Mouse (Mus musculus): ENCODE measurements around the gene Omd. TPM values are rescaled to one million over a fixed set of nuclear protein-coding genes. Genes with fewer than 3 reads are reported as not detected.

Omd gene
- polyA plus RNA-seq, 1 experiment from 2014 or later = 1.0 TPM

DNA sequence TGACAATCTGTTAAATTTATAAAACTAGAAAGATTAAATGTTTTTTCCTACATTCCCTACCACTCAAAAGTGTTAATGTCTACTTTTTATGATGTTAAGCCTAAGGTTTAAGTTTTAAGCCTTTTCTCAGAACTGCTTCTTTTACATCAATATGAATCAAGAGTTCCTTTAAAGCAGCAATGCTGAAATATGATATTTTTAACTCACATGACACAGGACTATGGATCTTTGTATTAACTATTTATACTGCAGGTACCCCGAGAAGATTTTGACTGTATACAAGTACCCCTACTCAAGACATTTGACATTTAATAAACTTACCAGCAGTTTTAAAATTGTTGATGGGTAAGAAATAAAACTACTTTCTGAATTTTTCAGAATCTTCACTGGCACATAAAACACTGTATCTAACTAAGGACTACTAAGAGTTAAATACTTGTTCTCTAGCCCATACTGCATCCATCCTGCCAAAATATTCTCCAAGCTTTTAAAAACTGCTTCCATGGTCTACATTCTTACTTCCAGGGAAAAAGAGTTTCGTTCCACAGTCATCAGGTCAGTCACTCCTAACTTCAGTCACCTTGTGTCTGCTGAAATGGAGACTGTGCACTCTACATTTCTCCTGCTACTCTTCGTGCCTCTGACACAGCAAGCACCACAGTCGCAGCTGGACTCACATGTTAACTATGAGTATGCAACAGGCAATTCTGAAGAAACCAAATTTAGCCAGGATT, 26.5 kb downstream of the Omd start:
- H3K9ac ChIP-seq (replicated peaks) = no peak overlapping the region
- H3K9me3 ChIP-seq = no peaks in the 10 kb centered on the region
- peak overlapping the region; percentile 15; the same call in 1 of the 2 replicates for H3K4me3 ChIP-seq (replicated peaks)
- ATAC-seq (ENCODE audit: insufficient number of reproducible peaks, insufficient read depth, low FRiP score, low TSS enrichment, low read depth) = no peak
- H3K27ac ChIP-seq = peak overlapping the region; percentile 42; the same call in 1 of the 2 replicates
- WGBS = 65% methylated on average over 4 of the region's 4 CpGs
- H3K4me1 ChIP-seq (replicated peaks) = no peaks in the 10 kb centered on the region
- H3K4me2 ChIP-seq = no peak overlapping the region
- no peaks in the 10 kb centered on the region for H3K36me3 ChIP-seq
- H3K27me3 ChIP-seq = no peaks in the 10 kb centered on the region

DNA sequence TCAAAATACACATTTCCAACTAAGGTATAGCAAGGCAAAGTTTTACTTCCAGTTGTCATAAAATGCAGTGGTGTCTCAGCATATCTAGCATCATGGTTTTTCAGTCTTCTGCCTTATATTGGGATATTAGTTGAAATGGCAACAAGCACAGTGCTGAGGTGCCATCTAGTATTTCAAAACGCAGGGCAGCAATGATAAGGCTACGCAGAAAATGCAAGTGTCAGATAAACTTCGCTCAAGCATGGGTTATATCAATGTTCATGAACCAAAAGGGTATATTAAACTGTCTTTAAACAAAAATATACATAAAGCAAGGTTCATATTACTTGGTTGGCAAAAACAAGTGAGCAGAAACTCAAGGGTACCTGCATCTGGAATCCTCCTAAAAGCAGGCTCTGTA, 34.8 kb downstream of the Omd start:
- WGBS = 90% methylated on average over 3 of the region's 3 CpGs
- H3K36me3 ChIP-seq = no peaks in the 10 kb centered on the region
- no peak for ATAC-seq (ENCODE audit: insufficient number of reproducible peaks, insufficient read depth, low FRiP score, low TSS enrichment, low read depth)
- no peaks in the 10 kb centered on the region for H3K4me1 ChIP-seq (replicated peaks)
- H3K9me3 ChIP-seq = no peaks in the 10 kb centered on the region
- no peak overlapping the region for H3K4me3 ChIP-seq (replicated peaks)
- H3K27me3 ChIP-seq = no peaks in the 10 kb centered on the region
- H3K27ac ChIP-seq = no peak overlapping the region
- H3K4me2 ChIP-seq = no peak overlapping the region
- no peak overlapping the region for H3K9ac ChIP-seq (replicated peaks)

- ATAC-seq (ENCODE audit: insufficient number of reproducible peaks, insufficient read depth, low FRiP score, low TSS enrichment, low read depth) = no peak
- no peaks in the 10 kb centered on the region for H3K4me1 ChIP-seq (replicated peaks)
- no peaks in the 10 kb centered on the region for H3K9me3 ChIP-seq
Observed at GRCm38 (mm10) chr13:49618365-49618764, 36.1 kb downstream of the Omd start.

DNA sequence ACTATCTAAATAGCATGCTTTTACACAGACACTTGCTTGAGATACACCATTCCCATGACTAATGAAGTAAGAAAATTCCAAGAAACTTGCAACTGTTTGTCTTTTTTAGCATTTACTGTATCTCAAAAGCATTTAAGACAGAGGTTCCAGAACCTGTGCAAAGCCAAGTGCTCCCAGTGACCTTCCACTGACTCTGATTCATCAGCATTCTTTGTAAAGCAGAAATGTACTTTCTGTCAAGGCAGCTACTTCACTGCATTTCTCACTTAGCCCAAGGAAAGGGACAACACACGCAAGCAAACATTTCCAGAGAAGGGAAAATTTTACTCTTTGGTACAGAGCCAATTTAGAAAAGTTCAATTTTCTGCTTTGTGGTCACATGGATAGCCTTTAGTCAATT, 41.0 kb downstream of the Omd start:
- ATAC-seq (ENCODE audit: insufficient number of reproducible peaks, insufficient read depth, low FRiP score, low TSS enrichment, low read depth) = no peak
- WGBS = 87% methylated on average over 1 of the region's 1 CpGs
- no peaks in the 10 kb centered on the region for H3K36me3 ChIP-seq
- H3K9ac ChIP-seq (replicated peaks) = no peak overlapping the region
- H3K9me3 ChIP-seq = no peaks in the 10 kb centered on the region
- H3K4me1 ChIP-seq (replicated peaks) = no peaks in the 10 kb centered on the region
- H3K4me3 ChIP-seq (replicated peaks) = no peak overlapping the region
- H3K27me3 ChIP-seq = no peaks in the 10 kb centered on the region
- H3K4me2 ChIP-seq = no peak overlapping the region
- no peak overlapping the region for H3K27ac ChIP-seq

More at GRCm38 (mm10) chr13:49618365-49618764, 36.1 kb downstream of the Omd start:
- Histone ChIP-seq H3K27me3 (no peaks in the 10 kb centered on the region), H3K9ac (replicated peaks) (no peak overlapping the region), H3K27ac (no peak overlapping the region), H3K36me3 (no peaks in the 10 kb centered on the region), H3K4me2 (no peak overlapping the region), H3K4me3 (replicated peaks) (no peak overlapping the region)

DNA sequence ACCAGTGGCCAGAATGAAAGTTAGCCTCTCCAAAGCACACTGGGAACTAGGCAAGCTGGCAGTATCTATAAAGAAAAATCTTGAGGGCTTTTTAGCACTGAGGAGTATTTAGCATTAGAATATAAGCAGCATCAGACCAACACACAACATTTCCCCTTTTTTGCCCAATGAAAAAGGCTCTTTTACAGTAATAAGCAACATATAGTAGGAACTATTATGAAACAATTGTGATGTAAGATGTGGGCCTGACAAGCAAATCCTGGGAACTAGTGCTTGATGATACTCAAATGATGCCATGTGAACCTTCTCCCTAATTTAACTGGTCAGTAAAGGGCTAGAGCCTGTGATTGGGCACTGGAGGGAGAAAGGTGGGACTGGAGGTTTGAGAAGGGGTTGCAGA, 45.9 kb downstream of the Omd start:
- Histone ChIP-seq H3K4me2 (no peak overlapping the region), H3K36me3 (0 out of 2 replicates have a peak, but pooled peaks cover 3% of the 10 kb centered on the region), H3K27ac (no peak overlapping the region), H3K9me3 (no peaks in the 10 kb centered on the region), H3K27me3 (no peaks in the 10 kb centered on the region), H3K9ac (replicated peaks) (no peak overlapping the region), H3K4me3 (replicated peaks) (no peak overlapping the region), H3K4me1 (replicated peaks) (no peaks in the 10 kb centered on the region)
- no peak for ATAC-seq (ENCODE audit: insufficient number of reproducible peaks, insufficient read depth, low FRiP score, low TSS enrichment, low read depth)

GRCm38 (mm10) chr13:49629076-49629475, 46.8 kb downstream of the Omd start:
- 0 out of 2 replicates have a peak, but pooled peaks cover 3% of the 10 kb centered on the region for H3K36me3 ChIP-seq
- no peaks in the 10 kb centered on the region for H3K4me1 ChIP-seq (replicated peaks)
- no peak overlapping the region for H3K9ac ChIP-seq (replicated peaks)
- H3K27me3 ChIP-seq = no peaks in the 10 kb centered on the region
- no peak overlapping the region for H3K27ac ChIP-seq
- no peaks in the 10 kb centered on the region for H3K9me3 ChIP-seq
- no peak overlapping the region for H3K4me2 ChIP-seq
- no peak for ATAC-seq (ENCODE audit: insufficient number of reproducible peaks, insufficient read depth, low FRiP score, low TSS enrichment, low read depth)
- H3K4me3 ChIP-seq (replicated peaks) = no peak overlapping the region
- WGBS = 92% methylated on average over 2 of the region's 2 CpGs

DNA sequence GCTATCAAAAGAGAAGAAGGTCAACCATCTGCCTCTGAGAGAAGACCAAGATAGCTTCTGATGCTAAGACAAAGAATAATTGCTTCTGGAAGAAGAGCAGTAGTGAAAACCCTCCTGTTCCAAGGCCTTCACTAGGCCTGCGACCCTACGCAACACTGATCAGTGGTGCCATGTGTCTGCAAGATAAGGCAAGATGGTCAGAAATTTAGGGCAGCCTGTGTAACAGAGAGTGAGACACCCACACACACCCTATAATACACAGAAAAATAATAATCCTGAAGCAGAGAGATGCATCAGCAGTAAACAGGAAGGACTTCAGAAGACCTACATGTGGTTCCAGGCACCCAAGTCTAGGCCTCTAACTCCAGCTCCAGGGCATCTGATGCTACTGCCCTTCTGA, 57.7 kb downstream of the Omd start:
- WGBS = 96% methylated on average over 2 of the region's 2 CpGs
- no peak for ATAC-seq (ENCODE audit: insufficient number of reproducible peaks, insufficient read depth, low FRiP score, low TSS enrichment, low read depth)
- Histone ChIP-seq H3K4me3 (replicated peaks) (no peak overlapping the region), H3K27ac (no peak overlapping the region), H3K9ac (replicated peaks) (no peak overlapping the region), H3K4me1 (replicated peaks) (no peaks in the 10 kb centered on the region), H3K9me3 (no peaks in the 10 kb centered on the region), H3K27me3 (no peaks in the 10 kb centered on the region), H3K36me3 (no peaks in the 10 kb centered on the region; the same call in 1 of the 2 replicates), H3K4me2 (no peak overlapping the region)

Other genes starting within 250 kb of the Omd start
- gene Bicd2, start 240.9 kb upstream of the Omd start, polyA plus RNA-seq (2016; fragmentation: Nextera tagmentation; extraction: Ambion mirVana) = 34.7 and 37.6 TPM in 2 replicates
- 14.7 and 16.4 TPM in 2 replicates for gene Ippk, start 161.2 kb upstream of the Omd start, polyA plus RNA-seq (2016; fragmentation: Nextera tagmentation; extraction: Ambion mirVana)
- 1.1 and 1.6 TPM in 2 replicates for gene Tes3-ps, start 89.1 kb upstream of the Omd start, polyA plus RNA-seq (2016; fragmentation: Nextera tagmentation; extraction: Ambion mirVana)
- gene Ecm2, start 77.7 kb upstream of the Omd start, polyA plus RNA-seq (2016; fragmentation: Nextera tagmentation; extraction: Ambion mirVana) = 0.51 and 0.55 TPM in 2 replicates
- gene Aspn, start 38.0 kb upstream of the Omd start, polyA plus RNA-seq (2016; fragmentation: Nextera tagmentation; extraction: Ambion mirVana) = 2.9 and 4.4 TPM in 2 replicates
- gene Ogn, start 25.6 kb downstream of the Omd start, polyA plus RNA-seq (2016; fragmentation: Nextera tagmentation; extraction: Ambion mirVana) = 20.3 and 27.8 TPM in 2 replicates
- gene Cenpp, start 70.3 kb downstream of the Omd start, polyA plus RNA-seq (2016; fragmentation: Nextera tagmentation; extraction: Ambion mirVana) = 34.1 and 34.5 TPM in 2 replicates
- gene Nol8, start 70.6 kb downstream of the Omd start, polyA plus RNA-seq (2016; fragmentation: Nextera tagmentation; extraction: Ambion mirVana) = 18.8 and 21.0 TPM in 2 replicates
- 75.3 and 78.8 TPM in 2 replicates for gene Iars, start 99.6 kb downstream of the Omd start, polyA plus RNA-seq (2016; fragmentation: Nextera tagmentation; extraction: Ambion mirVana)
- gene Gm30302, start 216.5 kb downstream of the Omd start, polyA plus RNA-seq (2016; fragmentation: Nextera tagmentation; extraction: Ambion mirVana) = not detected in 2 replicates

Measured in limb, embryonic 12.5 days (tissue).